Mouse (Mus musculus) heart, adult 2 months (tissue): ENCODE data around the gene Plscr4. TPM values are rescaled to one million over a fixed set of nuclear protein-coding genes. Genes with fewer than 3 reads are reported as not detected.

ENCODE experiments used
- DNase-seq, 2 experiments: peaks; one replicate each; pipeline ENCODE4 v3.0.0; 2021
- H3K27ac ChIP-seq: fragments of 200-600 bp; 2 replicates; pipeline ENCODE4 v1.8.1; 2022
- H3K27me3 ChIP-seq: fragments of 200-500 bp; 2 replicates; pipeline ENCODE4 v1.6.1; 2012; ENCODE audit warnings: mild to moderate bottlenecking, low read length, inconsistent platforms, mixed read lengths; ENCODE audit not compliant: control insufficient read depth, insufficient read depth
- H3K36me3 ChIP-seq: fragments of 200-500 bp; 2 replicates; pipeline ENCODE4 v1.6.1; 2012; ENCODE audit warnings: low read length, inconsistent platforms; ENCODE audit not compliant: control insufficient read depth, insufficient read depth
- H3K4me1 ChIP-seq: fragments of 200-500 bp; 2 replicates; pipeline ENCODE4 v1.6.1; 2011; ENCODE audit warnings: low read length; ENCODE audit not compliant: control insufficient read depth, insufficient read depth
- H3K4me3 ChIP-seq: fragments of 200-600 bp; 2 replicates; pipeline ENCODE4 v1.8.1; 2022
- H3K79me2 ChIP-seq: fragments of 200-500 bp; replicated peaks from 2 replicates; pipeline ENCODE4 v1.6.1; 2012; ENCODE audit warnings: mild to moderate bottlenecking, inconsistent platforms, low read length, moderate library complexity, mixed read lengths; ENCODE audit not compliant: control insufficient read depth, insufficient read depth
- H3K9ac ChIP-seq: fragments of 200-500 bp; 2 replicates; pipeline ENCODE4 v1.6.1; 2012; ENCODE audit warnings: low read depth, mild to moderate bottlenecking, control low read depth, inconsistent platforms, low read length, mixed read lengths
- CTCF ChIP-seq: fragments of 200-600 bp; IDR thresholded peaks from 2 replicates; pipeline ENCODE4 v1.8.1; 2022; ENCODE audit warnings: antibody characterized with exemption, mild to moderate bottlenecking, moderate library complexity
- EP300 ChIP-seq: fragments of 200-500 bp; IDR thresholded peaks from 2 replicates; pipeline ENCODE4 v1.6.1; 2011; ENCODE audit warnings: low read depth, low read length, control low read depth; ENCODE audit not compliant: insufficient read depth
- POLR2A ChIP-seq: fragments of 200-500 bp; IDR thresholded peaks from 2 replicates; pipeline ENCODE4 v1.6.1; 2011; ENCODE audit warnings: mild to moderate bottlenecking, low read depth, low read length, control low read depth; ENCODE audit not compliant: insufficient read depth
- WGBS: fragments of 180-500 bp; shearing (Covaris S2); methylation state at CpG from one replicate; pipeline ENCODE4 v1.1.7; 2018; 5-methylcytosine and 5-hydroxymethylcytosine counted together
- intact Hi-C: fragments of 180-260 bp; cut with DNase I; formaldehyde crosslinking; loops from one replicate; pipeline ENCODE4 v1.15.1; 2025
- polyA plus RNA-seq: library from polyadenylated mRNA; depleted of rRNA; stranded (reverse); fragments of >200 nt; gene quantifications from 2 replicates; pipeline ENCODE4 v1.2.3, GENCODE M21; 2012
- total RNA-seq, 2 experiments: library from RNA; stranded (reverse); gene quantifications; 2 replicates each; pipeline ENCODE4 v1.2.3; 2021

Gene Plscr4
- total and polyA plus RNA-seq, 3 experiments, result 6.8 to 8.1 (median 7.4) TPM

GRCm38 (mm10) chr9:92473178-92473577 is 16.0 kb downstream of the Plscr4 start:
- peaks cover 2% of the 10 kb centered on the region for H3K4me1 ChIP-seq
- intact Hi-C loops, result no loop called here
- no peak overlapping the region for H3K4me3 ChIP-seq
- WGBS, result 91% methylated on average over 2 of the region's 2 CpGs
- TF ChIP-seq POLR2A, result no peak
- no peak for TF ChIP-seq EP300
- TF ChIP-seq CTCF, result no peak
- H3K36me3 ChIP-seq, result peaks cover 4% of the 10 kb centered on the region
- no peak overlapping the region for H3K27ac ChIP-seq
- H3K9ac ChIP-seq, result no peak overlapping the region
- H3K79me2 ChIP-seq, result no peaks in the 10 kb centered on the region
- H3K27me3 ChIP-seq, result no peaks in the 10 kb centered on the region
- DNase-seq, result no peak

GRCm38 (mm10) chr9:92474244-92474643 is 17.1 kb downstream of the Plscr4 start:
- WGBS, result 74% methylated on average over 1 of the region's 1 CpGs
- Histone ChIP-seq H3K36me3 (peaks cover 4% of the 10 kb centered on the region), H3K27me3 (no peaks in the 10 kb centered on the region), H3K79me2 (no peaks in the 10 kb centered on the region), H3K4me3 (no peak overlapping the region), H3K27ac (no peak overlapping the region), H3K9ac (no peak overlapping the region), H3K4me1 (no peaks in the 10 kb centered on the region; the same call in 1 of the 2 replicates)
- DNase-seq, result no peak
- TF ChIP-seq CTCF, result no peak
- no peak for TF ChIP-seq EP300
- no peak for TF ChIP-seq POLR2A
- intact Hi-C loops, result no loop called here

- intact Hi-C loops, result no loop called here
- 87% methylated on average over 2 of the region's 2 CpGs for WGBS
- Histone ChIP-seq H3K4me1 (peaks cover 2% of the 10 kb centered on the region), H3K79me2 (no peaks in the 10 kb centered on the region), H3K4me3 (no peak overlapping the region), H3K27me3 (no peaks in the 10 kb centered on the region), H3K27ac (no peak overlapping the region), H3K9ac (no peak overlapping the region), H3K36me3 (peaks cover 4% of the 10 kb centered on the region)
- no peak for DNase-seq
- TF ChIP-seq EP300 (no peak), CTCF (no peak), POLR2A (no peak)
Observed at GRCm38 (mm10) chr9:92481663-92482062, 24.5 kb downstream of the Plscr4 start.

GRCm38 (mm10) chr9:92482551-92482950 is 25.4 kb downstream of the Plscr4 start:
- H3K36me3 ChIP-seq, result peaks cover 5% of the 10 kb centered on the region
- peaks cover 2% of the 10 kb centered on the region for H3K4me1 ChIP-seq
- H3K27ac ChIP-seq, result no peak overlapping the region
- 77% methylated on average over 4 of the region's 4 CpGs for WGBS
- H3K4me3 ChIP-seq, result no peak overlapping the region
- no peak for DNase-seq
- intact Hi-C loops, result no loop called here
- H3K9ac ChIP-seq, result no peak overlapping the region
- H3K79me2 ChIP-seq, result no peaks in the 10 kb centered on the region
- TF ChIP-seq EP300 (no peak), CTCF (no peak), POLR2A (no peak)
- H3K27me3 ChIP-seq, result no peaks in the 10 kb centered on the region

- WGBS, result 45% methylated on average over 7 of the region's 7 CpGs
- no peaks in the 10 kb centered on the region for H3K79me2 ChIP-seq
- peaks cover 8% of the 10 kb centered on the region for H3K36me3 ChIP-seq
- peaks cover 2% of the 10 kb centered on the region for H3K4me1 ChIP-seq
- peak overlapping the region; percentile 8; the same call in 1 of the 2 replicates for H3K27ac ChIP-seq
- no peaks in the 10 kb centered on the region for H3K27me3 ChIP-seq
- no peak overlapping the region for H3K9ac ChIP-seq
- no peak for TF ChIP-seq EP300
- TF ChIP-seq POLR2A, result no peak
- peak; percentile 4 to 25 for DNase-seq
- intact Hi-C loops, result no loop called here
- H3K4me3 ChIP-seq, result no peak overlapping the region
Observed at GRCm38 (mm10) chr9:92484710-92485267, 27.6 kb downstream of the Plscr4 start.

GRCm38 (mm10) chr9:92489857-92490256 is 32.7 kb downstream of the Plscr4 start:
- Histone ChIP-seq H3K27me3 (no peaks in the 10 kb centered on the region), H3K4me3 (no peak overlapping the region), H3K4me1 (no peaks in the 10 kb centered on the region), H3K27ac (no peak overlapping the region), H3K79me2 (no peaks in the 10 kb centered on the region), H3K9ac (no peak overlapping the region), H3K36me3 (peaks cover 6% of the 10 kb centered on the region)
- TF ChIP-seq POLR2A, result no peak
- no peak for TF ChIP-seq CTCF
- no peak for TF ChIP-seq EP300
- WGBS, result 84% methylated on average over 7 of the region's 7 CpGs
- no peak for DNase-seq
- intact Hi-C loops, result no loop called here
